Comparison of ENCODE assay signal across 30 mouse cellular contexts in genomic region chr17:5956350-5957000, GRCm38 (mm10). TPM values are rescaled to one million over a fixed set of nuclear protein-coding genes. Genes with fewer than 3 reads are reported as not detected.
DNase-seq lines count a peak whose midpoint lies in the region; ATAC-seq and TF ChIP-seq lines count a peak whose summit lies in the region.
"Had no signal": no experiment of that assay in that cellular context is flagged by ENCODE, and none has a peak within 500 bp of the region (broad histone marks: within the 10 kb centered on the region; RNA-seq: fewer than 3 reads in every experiment).

No protein-coding gene starts in this region.

- no peaks in the 10 kb centered on the region for H3K4me1 ChIP-seq in cortical plate, adult 2 months (ENCODE audit: control insufficient read depth, insufficient read depth, low read length)
- peaks cover 43% of the 10 kb centered on the region for H3K4me1 ChIP-seq in stomach, embryonic 16.5 days (ENCODE audit: control insufficient read depth, insufficient read depth, low read length)
- H3K4me1 ChIP-seq: hindbrain, embryonic 15.5 days; midbrain, embryonic 15.5 days; neural tube, embryonic 12.5 days had no signal

- no peaks in the 10 kb centered on the region for H3K36me3 ChIP-seq in stomach, embryonic 16.5 days (ENCODE audit: control insufficient read depth, insufficient read depth, low read length)
- H3K36me3 ChIP-seq: G1E; hindbrain, embryonic 10.5 days; hindbrain, embryonic 15.5 days; midbrain, embryonic 10.5 days; midbrain, embryonic 15.5 days; neural tube, embryonic 12.5 days had no signal

- no peaks in the 10 kb centered on the region for H3K27me3 ChIP-seq in stomach, embryonic 16.5 days (ENCODE audit: control insufficient read depth, insufficient read depth, low read length)
- H3K27me3 ChIP-seq: hindbrain, embryonic 15.5 days; midbrain, embryonic 15.5 days; neural tube, embryonic 12.5 days had no signal

- TF ChIP-seq CTCF in cortical plate, adult 2 months (IDR thresholded peaks at IDR 0.05; ENCODE audit: extremely low read depth, insufficient read depth, low read length) = no peak

- 84% methylated on average over 2 of the region's 2 CpGs for WGBS in stomach, embryonic 16.5 days

- H3K27ac ChIP-seq in cortical plate, adult 2 months (ENCODE audit: insufficient read depth, low read length) = peak overlapping the region; percentile 63
- peak overlapping the region; percentile 87 for H3K27ac ChIP-seq in stomach, embryonic 16.5 days (ENCODE audit: low read length)
- H3K27ac ChIP-seq: gastrocnemius, adult 2 months; hindbrain, embryonic 10.5 days; hindbrain, embryonic 15.5 days; liver, embryonic 14.5 days; macrophage; midbrain, embryonic 10.5 days; midbrain, embryonic 15.5 days; neural tube, embryonic 12.5 days had no signal

- no peak overlapping the region for H3K4me3 ChIP-seq in cortical plate, adult 2 months (ENCODE audit: insufficient read depth, low read length)
- no peak overlapping the region for H3K4me3 ChIP-seq in stomach, embryonic 16.5 days (replicated peaks; ENCODE audit: low read length)
- H3K4me3 ChIP-seq: gastrocnemius, adult 2 months; hindbrain, embryonic 10.5 days; hindbrain, embryonic 15.5 days; midbrain, embryonic 10.5 days; midbrain, embryonic 15.5 days; neural tube, embryonic 12.5 days had no signal

- H3K9me3 ChIP-seq in stomach, embryonic 16.5 days (replicated peaks; ENCODE audit: control insufficient read depth, low read length) = no peaks in the 10 kb centered on the region
- H3K9me3 ChIP-seq: G1E; hindbrain, embryonic 10.5 days; hindbrain, embryonic 15.5 days; midbrain, embryonic 10.5 days; midbrain, embryonic 15.5 days; neural tube, embryonic 12.5 days had no signal

- no peak overlapping the region for H3K4me2 ChIP-seq in stomach, embryonic 16.5 days (ENCODE audit: low read depth, low read length)
- H3K4me2 ChIP-seq: hindbrain, embryonic 15.5 days; midbrain, embryonic 15.5 days; neural tube, embryonic 12.5 days had no signal

- TF ChIP-seq POLR2A in cortical plate, adult 2 months (IDR thresholded peaks at IDR 0.05; ENCODE audit: extremely low read depth, insufficient read depth, low read length) = no peak

- 0 out of 2 replicates have a peak, but pooled peaks have one; percentile 27 for ATAC-seq in frontal cortex, adult (ENCODE audit: low TSS enrichment)
- ATAC-seq in stomach, embryonic 16.5 days (ENCODE audit: insufficient read depth, low FRiP score) = peak; percentile 65
- ATAC-seq: forebrain, embryonic 14.5 days; inflammation-experienced regulatory T-cells, adult 6 months; midbrain, embryonic 15.5 days had no signal

- DNase-seq in frontal cortex, postnatal 10 days (ENCODE audit: low spot score in 2 of 2) = no peak
- DNase-seq in layer of hippocampus, adult 9-11 months = peak; percentile 58
- no peak for DNase-seq in layer of hippocampus, adult 8-10 months (ENCODE audit: low spot score in 2 of 2)
- DNase-seq in spleen, adult 12 weeks (ENCODE audit: low spot score) = no peak
- DNase-seq: cerebellum, adult 18-20 months; gastrocnemius, adult 2 months; heart, postnatal 14 days; kidney, adult 8-10 months; kidney, postnatal 10 days; layer of hippocampus, postnatal 36 days; liver; lung, adult 2 months; lung, postnatal 10 days; right cerebral cortex, adult 18-20 months; right cerebral cortex, postnatal 4 days; thymus, adult 18-20 months; thymus, postnatal 25 days had no signal

- H3K9ac ChIP-seq in stomach, embryonic 16.5 days (ENCODE audit: low read length) = peak overlapping the region; percentile 36
- H3K9ac ChIP-seq: hindbrain, embryonic 15.5 days; liver, embryonic 14.5 days; midbrain, embryonic 15.5 days; neural tube, embryonic 12.5 days had no signal

RNA-seq across cellular contexts. Expression of gene Synj2, which starts 15.4 kb away (rescaled TPM):
- 10 to 100 TPM; 61.3 to 82.7 (median 71.8) TPM for total RNA-seq in layer of hippocampus, adult 8-10 months (2022)
- 37.7 and 39.6 TPM in 2 replicates for polyA plus RNA-seq in cortical plate, adult 2 months (2012; rRNA removed)
- 6.4 and 6.7 TPM in 2 replicates for polyA plus RNA-seq in stomach, embryonic 16.5 days (2015; fragmentation: Nextera tagmentation; extraction: Ambion mirVana)
